Mouse (Mus musculus): ENCODE data around the gene Agr3. TPM values are rescaled to one million over a fixed set of nuclear protein-coding genes. Genes with fewer than 3 reads are reported as not detected.

The Agr3 gene
- not detected for polyA plus RNA-seq (2017; shearing (Covaris generic))

GRCm38 (mm10) chr12:35925402-35925801, at the start of gene Agr3:
TSS of gene Agr3 (plus strand) at chr12:35925620.

GRCm38 (mm10) chr12:35992711-35993110, 67.3 kb downstream of the Agr3 start, which contains the start of gene Agr2:
TSS of gene Agr2 (plus strand) at chr12:35992907.

Other genes starting within 250 kb of the Agr3 start
- not detected for gene Agr2, start 67.3 kb downstream of the Agr3 start, polyA plus RNA-seq (2017; shearing (Covaris generic))
- gene Tspan13, start 116.9 kb downstream of the Agr3 start, polyA plus RNA-seq (2017; shearing (Covaris generic)): 215 TPM
- gene Ankmy2, start 231.5 kb downstream of the Agr3 start, polyA plus RNA-seq (2017; shearing (Covaris generic)): 36.5 TPM
- gene Bzw2, start 232.5 kb downstream of the Agr3 start, polyA plus RNA-seq (2017; shearing (Covaris generic)): 227 TPM

Measured in effector memory CD4-positive, alpha-beta T cell, adult 5 months (primary cell).